Mouse (Mus musculus): ENCODE measurements around the gene Gpc6. TPM values are rescaled to one million over a fixed set of nuclear protein-coding genes. Genes with fewer than 3 reads are reported as not detected.

Gene Gpc6
- polyA plus RNA-seq, 1 experiment from 2014 or later, result 31.2 TPM

DNA sequence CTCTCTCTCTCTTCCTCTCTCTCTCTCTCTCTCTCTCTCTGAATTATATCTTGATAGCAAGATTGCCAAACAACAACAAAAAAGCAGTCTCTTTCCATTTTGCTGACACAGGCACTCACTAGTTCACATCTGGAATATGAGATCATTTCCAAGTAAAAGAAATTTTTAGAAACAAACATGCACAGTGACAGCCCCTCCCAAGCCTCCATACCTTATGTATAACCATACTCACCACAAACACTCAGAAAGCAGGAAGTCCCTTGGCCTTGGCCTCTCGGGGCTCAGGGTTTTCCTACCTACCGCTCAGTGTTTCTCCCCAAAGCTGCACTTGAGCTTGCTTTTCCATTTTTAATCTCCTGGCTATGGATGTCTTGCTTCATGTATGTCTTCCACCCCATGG, 52.1 kb downstream of the Gpc6 start:
- Histone ChIP-seq H3K9me3 (ENCODE audit: control insufficient read depth, low read length) (no peaks in the 10 kb centered on the region), H3K27ac (ENCODE audit: low read depth, low read length) (no peak overlapping the region), H3K9ac (ENCODE audit: low read length) (no peak overlapping the region), H3K4me2 (ENCODE audit: low read depth) (no peak overlapping the region), H3K36me3 (ENCODE audit: control insufficient read depth, insufficient read depth, low read length) (no peaks in the 10 kb centered on the region), H3K4me1 (ENCODE audit: control insufficient read depth, insufficient read depth, low read length) (no peaks in the 10 kb centered on the region), H3K4me3 (ENCODE audit: low read depth, low read length) (no peak overlapping the region), H3K27me3 (ENCODE audit: control insufficient read depth, insufficient read depth, low read length) (no peaks in the 10 kb centered on the region)
- no peak for DNase-seq (ENCODE audit: low spot score)
- 92% methylated on average over 2 of the region's 2 CpGs for WGBS
- no peak for ATAC-seq (ENCODE audit: insufficient read depth, low FRiP score, low TSS enrichment)

DNA sequence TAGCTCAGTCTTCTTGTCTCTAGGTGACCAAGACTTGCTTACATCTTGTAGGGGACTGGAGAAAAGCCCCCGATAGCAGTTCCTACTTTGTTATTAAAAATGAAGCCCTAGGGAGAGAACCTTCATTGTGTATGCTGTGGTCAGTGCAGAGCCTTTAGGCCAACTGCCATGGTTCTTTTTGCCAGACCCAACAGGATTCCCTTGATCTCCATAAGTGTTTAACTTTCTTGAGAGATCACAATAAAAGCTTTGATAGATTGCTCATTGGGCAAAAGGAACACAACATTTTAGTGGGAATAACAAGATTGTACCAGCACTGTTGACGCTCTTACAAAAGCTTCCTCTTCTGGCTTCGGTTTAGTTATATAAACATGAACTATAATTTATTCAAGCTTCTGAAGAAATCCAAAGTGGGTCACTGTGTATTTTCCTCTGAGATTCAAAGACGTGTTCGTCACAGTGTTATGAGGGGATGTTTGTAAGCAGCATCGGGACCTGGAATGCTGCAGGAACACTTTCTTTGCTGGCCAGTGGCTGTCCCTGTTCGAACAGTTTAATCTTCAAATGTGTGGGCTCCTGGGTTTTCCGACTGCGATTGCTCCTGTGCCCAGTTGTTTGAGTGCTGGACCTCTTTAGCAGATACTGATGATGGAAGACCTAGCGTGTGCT, 54.7 kb downstream of the Gpc6 start:
- Histone ChIP-seq H3K9me3 (ENCODE audit: control insufficient read depth, low read length) (no peaks in the 10 kb centered on the region), H3K27ac (ENCODE audit: low read depth, low read length) (no peak overlapping the region), H3K27me3 (ENCODE audit: control insufficient read depth, insufficient read depth, low read length) (no peaks in the 10 kb centered on the region), H3K4me1 (ENCODE audit: control insufficient read depth, insufficient read depth, low read length) (no peaks in the 10 kb centered on the region), H3K4me3 (ENCODE audit: low read depth, low read length) (no peak overlapping the region), H3K9ac (ENCODE audit: low read length) (no peak overlapping the region), H3K4me2 (ENCODE audit: low read depth) (no peak overlapping the region), H3K36me3 (ENCODE audit: control insufficient read depth, insufficient read depth, low read length) (no peaks in the 10 kb centered on the region)
- no peak for ATAC-seq (ENCODE audit: insufficient read depth, low FRiP score, low TSS enrichment)
- WGBS, result 92% methylated on average over 10 of the region's 10 CpGs
- DNase-seq (ENCODE audit: low spot score), result no peak

DNA sequence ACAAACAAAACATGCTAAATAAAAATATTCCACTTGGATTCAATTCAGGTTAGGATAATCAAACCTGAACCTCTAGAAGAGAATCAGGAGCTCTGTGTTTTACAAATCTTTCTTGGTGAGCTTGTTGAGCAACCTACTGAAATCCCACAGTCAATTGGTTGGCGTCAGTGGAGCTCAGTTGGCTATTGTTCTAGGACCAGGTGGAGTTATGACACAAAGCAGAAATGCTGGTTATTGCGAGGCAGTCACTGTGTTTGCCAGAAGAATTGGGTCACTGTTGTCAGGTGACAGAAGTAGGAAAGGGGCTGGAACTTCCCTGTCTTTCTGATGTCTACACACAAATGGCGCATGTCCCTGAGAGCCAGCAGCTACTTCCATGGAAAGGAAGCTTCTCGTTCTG, 56.6 kb downstream of the Gpc6 start:
- Histone ChIP-seq H3K9ac (ENCODE audit: low read length) (no peak overlapping the region), H3K9me3 (ENCODE audit: control insufficient read depth, low read length) (no peaks in the 10 kb centered on the region), H3K4me1 (ENCODE audit: control insufficient read depth, insufficient read depth, low read length) (no peaks in the 10 kb centered on the region), H3K36me3 (ENCODE audit: control insufficient read depth, insufficient read depth, low read length) (no peaks in the 10 kb centered on the region), H3K27ac (ENCODE audit: low read depth, low read length) (no peak overlapping the region), H3K4me3 (ENCODE audit: low read depth, low read length) (no peak overlapping the region), H3K27me3 (ENCODE audit: control insufficient read depth, insufficient read depth, low read length) (no peaks in the 10 kb centered on the region), H3K4me2 (ENCODE audit: low read depth) (no peak overlapping the region)
- ATAC-seq (ENCODE audit: insufficient read depth, low FRiP score, low TSS enrichment), result no peak
- 93% methylated on average over 4 of the region's 4 CpGs for WGBS
- DNase-seq (ENCODE audit: low spot score), result no peak

DNA sequence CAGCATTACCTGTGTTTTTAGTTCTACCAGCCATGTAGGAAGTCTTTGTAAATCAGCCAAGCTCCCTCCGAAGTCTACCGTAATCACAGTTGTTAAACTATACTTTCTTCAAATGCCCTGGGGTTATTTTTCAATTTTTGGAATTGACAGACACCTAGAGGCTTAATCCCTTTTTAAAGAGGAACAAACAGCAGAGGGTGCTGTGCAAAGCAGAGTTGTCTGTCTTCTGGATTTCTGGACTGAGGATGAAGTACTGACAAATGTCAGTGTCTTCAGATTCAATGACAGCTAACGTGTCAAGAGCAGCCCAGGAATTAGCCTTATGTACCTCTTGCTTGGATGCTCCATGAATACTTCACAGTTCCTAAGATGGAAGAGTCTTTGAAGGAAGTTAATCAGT, 62.2 kb downstream of the Gpc6 start:
- Histone ChIP-seq H3K4me1 (ENCODE audit: control insufficient read depth, insufficient read depth, low read length) (no peaks in the 10 kb centered on the region), H3K9me3 (ENCODE audit: control insufficient read depth, low read length) (no peaks in the 10 kb centered on the region), H3K4me2 (ENCODE audit: low read depth) (no peak overlapping the region), H3K27ac (ENCODE audit: low read depth, low read length) (no peak overlapping the region), H3K4me3 (ENCODE audit: low read depth, low read length) (no peak overlapping the region), H3K36me3 (ENCODE audit: control insufficient read depth, insufficient read depth, low read length) (peaks cover 2% of the 10 kb centered on the region; the same call in 1 of the 2 replicates), H3K9ac (ENCODE audit: low read length) (no peak overlapping the region), H3K27me3 (ENCODE audit: control insufficient read depth, insufficient read depth, low read length) (no peaks in the 10 kb centered on the region)
- WGBS, result 93% methylated on average over 3 of the region's 3 CpGs
- DNase-seq (ENCODE audit: low spot score) (no peak), ATAC-seq (ENCODE audit: insufficient read depth, low FRiP score, low TSS enrichment) (no peak)

DNA sequence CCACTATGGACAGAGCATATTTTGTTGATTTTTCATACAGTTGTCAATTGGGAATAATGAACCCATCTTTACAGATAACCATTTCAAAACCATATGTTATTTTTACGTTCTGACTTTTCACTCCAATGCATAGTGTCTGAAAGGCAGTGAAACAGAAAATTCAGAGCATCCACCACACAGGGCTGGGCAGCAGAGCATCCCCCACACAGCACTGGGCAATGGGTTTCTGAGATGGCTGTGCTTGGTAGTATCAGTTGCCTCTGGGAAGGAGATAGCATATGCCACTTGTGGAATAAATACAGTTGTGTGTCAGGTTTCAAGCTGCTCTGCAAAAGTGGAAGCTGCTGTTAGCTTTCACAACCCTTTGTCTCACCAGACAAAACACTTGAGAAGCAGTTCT, 75.3 kb downstream of the Gpc6 start:
- WGBS, result 88% methylated on average over 1 of the region's 1 CpGs
- ATAC-seq (ENCODE audit: insufficient read depth, low FRiP score, low TSS enrichment) (no peak), DNase-seq (ENCODE audit: low spot score) (no peak)

DNA sequence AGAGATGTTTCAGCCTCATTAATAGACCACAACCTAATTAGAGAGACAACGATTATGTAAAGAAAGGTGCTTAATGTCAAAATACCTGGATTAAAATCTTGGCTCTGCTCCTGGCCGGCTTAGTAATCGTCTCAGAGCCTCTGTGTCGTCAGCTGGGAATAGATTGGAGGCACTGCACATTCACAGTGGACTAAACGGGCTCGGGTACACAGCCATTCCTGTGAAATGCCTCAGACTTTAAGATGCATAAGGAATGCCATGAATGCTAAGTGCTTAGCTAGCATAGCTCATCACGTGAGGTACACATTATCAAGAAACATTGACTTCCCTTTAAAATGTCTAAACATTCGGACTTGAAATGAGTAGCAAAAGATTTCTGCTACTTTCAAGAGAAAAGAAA, 77.2 kb downstream of the Gpc6 start:
- Histone ChIP-seq H3K36me3 (ENCODE audit: control insufficient read depth, insufficient read depth, low read length) (no peaks in the 10 kb centered on the region), H3K9me3 (ENCODE audit: control insufficient read depth, low read length) (no peaks in the 10 kb centered on the region), H3K27ac (ENCODE audit: low read depth, low read length) (no peak overlapping the region), H3K4me2 (ENCODE audit: low read depth) (no peak overlapping the region), H3K4me3 (ENCODE audit: low read depth, low read length) (no peak overlapping the region), H3K27me3 (ENCODE audit: control insufficient read depth, insufficient read depth, low read length) (no peaks in the 10 kb centered on the region), H3K4me1 (ENCODE audit: control insufficient read depth, insufficient read depth, low read length) (no peaks in the 10 kb centered on the region), H3K9ac (ENCODE audit: low read length) (no peak overlapping the region)
- ATAC-seq (ENCODE audit: insufficient read depth, low FRiP score, low TSS enrichment) (no peak), DNase-seq (ENCODE audit: low spot score) (no peak)
- 82% methylated on average over 8 of the region's 8 CpGs for WGBS

More for the DNA sequence above, 75.3 kb downstream of the Gpc6 start:
- Histone ChIP-seq H3K4me3 (ENCODE audit: low read depth, low read length) (no peak overlapping the region), H3K9me3 (ENCODE audit: control insufficient read depth, low read length) (no peaks in the 10 kb centered on the region), H3K9ac (ENCODE audit: low read length) (no peak overlapping the region), H3K4me1 (ENCODE audit: control insufficient read depth, insufficient read depth, low read length) (no peaks in the 10 kb centered on the region), H3K36me3 (ENCODE audit: control insufficient read depth, insufficient read depth, low read length) (no peaks in the 10 kb centered on the region), H3K27ac (ENCODE audit: low read depth, low read length) (no peak overlapping the region), H3K27me3 (ENCODE audit: control insufficient read depth, insufficient read depth, low read length) (no peaks in the 10 kb centered on the region), H3K4me2 (ENCODE audit: low read depth) (no peak overlapping the region)

DNA sequence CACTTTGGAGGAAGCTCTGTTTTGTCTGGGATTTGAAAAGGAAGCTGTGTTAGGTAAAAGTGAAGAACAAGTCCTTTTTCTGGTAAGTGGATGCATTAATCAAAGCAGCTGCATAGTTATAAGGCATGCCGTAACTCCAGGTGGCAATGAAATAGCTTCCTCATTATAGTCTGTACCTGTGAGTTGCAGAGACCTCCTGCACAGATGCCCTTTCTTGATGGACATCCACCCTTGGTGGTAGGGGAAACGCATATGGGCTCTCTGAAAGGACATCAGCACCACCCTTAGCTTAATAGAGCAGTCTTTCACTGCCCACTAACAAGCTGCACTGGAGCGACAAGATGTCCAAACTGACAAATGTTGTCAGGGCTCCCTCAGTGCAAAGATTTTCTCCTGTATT, 83.7 kb downstream of the Gpc6 start:
- ATAC-seq (ENCODE audit: insufficient read depth, low FRiP score, low TSS enrichment) (no peak), DNase-seq (ENCODE audit: low spot score) (no peak)
- Histone ChIP-seq H3K4me3 (ENCODE audit: low read depth, low read length) (no peak overlapping the region), H3K4me1 (ENCODE audit: control insufficient read depth, insufficient read depth, low read length) (no peaks in the 10 kb centered on the region), H3K4me2 (ENCODE audit: low read depth) (no peak overlapping the region), H3K27me3 (ENCODE audit: control insufficient read depth, insufficient read depth, low read length) (no peaks in the 10 kb centered on the region), H3K27ac (ENCODE audit: low read depth, low read length) (no peak overlapping the region), H3K9me3 (ENCODE audit: control insufficient read depth, low read length) (no peaks in the 10 kb centered on the region), H3K36me3 (ENCODE audit: control insufficient read depth, insufficient read depth, low read length) (no peaks in the 10 kb centered on the region), H3K9ac (ENCODE audit: low read length) (no peak overlapping the region)
- 75% methylated on average over 3 of the region's 3 CpGs for WGBS

DNA sequence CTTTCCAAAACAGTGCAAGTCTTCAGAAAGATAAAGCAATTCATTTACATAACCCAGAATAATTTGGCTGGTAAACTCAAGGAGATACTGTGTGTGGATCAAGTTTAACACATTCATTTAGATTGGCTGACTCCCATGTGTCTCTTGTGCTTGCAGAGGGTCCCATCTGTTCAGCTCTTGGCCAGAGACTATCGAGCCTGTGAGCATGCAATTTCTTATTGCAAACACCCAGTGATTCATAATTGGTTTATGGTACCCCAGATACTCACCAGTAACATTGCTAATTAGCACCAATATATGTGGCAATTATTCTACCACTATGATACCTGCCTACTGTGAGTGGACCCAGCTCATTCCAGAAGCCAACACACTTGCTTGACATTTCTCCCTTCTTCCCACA, 87.9 kb downstream of the Gpc6 start:
- Histone ChIP-seq H3K36me3 (ENCODE audit: control insufficient read depth, insufficient read depth, low read length) (no peaks in the 10 kb centered on the region), H3K9me3 (ENCODE audit: control insufficient read depth, low read length) (no peaks in the 10 kb centered on the region), H3K9ac (ENCODE audit: low read length) (no peak overlapping the region), H3K4me3 (ENCODE audit: low read depth, low read length) (no peak overlapping the region), H3K27me3 (ENCODE audit: control insufficient read depth, insufficient read depth, low read length) (no peaks in the 10 kb centered on the region), H3K27ac (ENCODE audit: low read depth, low read length) (no peak overlapping the region), H3K4me1 (ENCODE audit: control insufficient read depth, insufficient read depth, low read length) (peaks cover 4% of the 10 kb centered on the region; the same call in 1 of the 2 replicates), H3K4me2 (ENCODE audit: low read depth) (no peak overlapping the region)
- 41% methylated on average over 1 of the region's 1 CpGs for WGBS
- DNase-seq (ENCODE audit: low spot score) (no peak), ATAC-seq (ENCODE audit: insufficient read depth, low FRiP score, low TSS enrichment) (no peak)

DNA sequence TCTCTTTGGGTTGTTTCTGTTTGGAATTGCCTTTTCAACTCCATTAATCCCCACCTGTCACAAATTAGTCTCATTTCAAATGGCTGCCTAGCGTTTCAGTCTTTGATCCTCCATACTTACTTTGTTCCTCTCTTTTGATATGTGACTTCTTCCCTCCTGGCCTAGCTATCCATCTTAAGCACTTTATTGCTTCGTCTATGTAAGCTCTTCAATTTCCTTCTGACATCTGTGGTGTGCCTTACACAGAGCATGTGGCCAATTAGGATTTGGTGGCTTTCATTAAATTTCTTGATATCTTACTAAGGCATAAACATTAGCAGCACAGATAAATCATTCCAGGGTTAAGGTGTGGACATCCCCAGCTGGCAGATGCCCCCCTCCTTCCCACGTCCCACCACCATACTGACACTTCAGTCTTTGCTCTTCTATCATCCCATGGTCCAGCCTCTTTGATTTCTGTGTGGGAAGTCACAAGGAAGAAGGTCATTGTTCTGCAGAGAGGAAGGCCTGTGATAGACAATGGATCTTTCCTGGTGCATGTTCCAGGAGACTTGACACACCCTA, 88.5 kb downstream of the Gpc6 start:
- Histone ChIP-seq H3K36me3 (ENCODE audit: control insufficient read depth, insufficient read depth, low read length) (no peaks in the 10 kb centered on the region), H3K4me1 (ENCODE audit: control insufficient read depth, insufficient read depth, low read length) (peaks cover 4% of the 10 kb centered on the region; the same call in 1 of the 2 replicates), H3K9me3 (ENCODE audit: control insufficient read depth, low read length) (no peaks in the 10 kb centered on the region), H3K27me3 (ENCODE audit: control insufficient read depth, insufficient read depth, low read length) (no peaks in the 10 kb centered on the region), H3K9ac (ENCODE audit: low read length) (no peak overlapping the region), H3K27ac (ENCODE audit: low read depth, low read length) (no peak overlapping the region), H3K4me2 (ENCODE audit: low read depth) (no peak overlapping the region), H3K4me3 (ENCODE audit: low read depth, low read length) (no peak overlapping the region)
- WGBS, result 20% methylated on average over 3 of the region's 3 CpGs
- DNase-seq (ENCODE audit: low spot score), result no peak
- ATAC-seq (ENCODE audit: insufficient read depth, low FRiP score, low TSS enrichment), result no peak
